Mouse (Mus musculus): Measurements from ENCODE around the gene Olfr667.
"Not testable (repeated sequence)": the region's sequence is repeated elsewhere in the genome, so short reads cannot be mapped to it uniquely, and the experiment has no call there.

Gene Olfr667

GRCm38 (mm10) chr7:104921382-104921781 is at the start of gene Olfr667:
Gene Olfr667, minus strand, starts transcription at chr7:104921482.
- no peak for DNase-seq

GRCm38 (mm10) chr7:104962520-104962919 is 41.2 kb upstream of the Olfr667 start, which contains the start of gene Olfr670:
Gene Olfr670, minus strand, starts transcription at chr7:104962620.
- DNase-seq, result no peak

GRCm38 (mm10) chr7:104950234-104950633 is 29.0 kb upstream of the Olfr667 start:
- not testable (repeated sequence) for DNase-seq

- DNase-seq, result no peak
These were observed 12.7 kb upstream of the Olfr667 start, which contains the start of gene Olfr669 for GRCm38 (mm10) chr7:104933940-104934339. Gene Olfr669, plus strand, starts transcription at chr7:104934240.

GRCm38 (mm10) chr7:104927957-104928356 is 6.7 kb upstream of the Olfr667 start, which contains the start of gene Olfr668:
Gene Olfr668, minus strand, starts transcription at chr7:104928057.
- DNase-seq, result no peak

- DNase-seq, result no peak
These were observed 25.4 kb downstream of the Olfr667 start, which contains the start of gene Olfr666 for GRCm38 (mm10) chr7:104895852-104896251. Gene Olfr666, minus strand, starts transcription at chr7:104895952.

- no peak for DNase-seq
These were observed 43.6 kb downstream of the Olfr667 start, which contains the start of gene Olfr665 for GRCm38 (mm10) chr7:104877731-104878130. Gene Olfr665, plus strand, starts transcription at chr7:104878031.
